Mouse (Mus musculus) monocyte, adult 5-6 weeks (primary cell): Measurements from ENCODE around the gene Ahcy. TPM values are rescaled to one million over a fixed set of nuclear protein-coding genes. Genes with fewer than 3 reads are reported as not detected.
"Not testable (repeated sequence)": the region's sequence is repeated elsewhere in the genome, so short reads cannot be mapped to it uniquely, and the experiment has no call there.

Experiments used
- ATAC-seq: fragments of 153-309, 156-312 bp; replicated peaks from 2 replicates; pipeline ENCODE4 v1.8.0; 2017; ENCODE audit warnings: mild to moderate bottlenecking; ENCODE audit not compliant: low TSS enrichment, insufficient number of reproducible peaks, severe bottlenecking, poor library complexity, low FRiP score
- total RNA-seq: library from RNA; stranded (forward); fragments of 200-1000, 200-491, 200-594 nt; gene quantifications from 3 replicates; pipeline ENCODE4 v1.2.3, GENCODE M21; 2017

Ahcy gene
- total RNA-seq, 1 experiment from 2014 or later: 16.0 TPM

- ATAC-seq: no peak
Measured at GRCm38 (mm10) chr2:155039956-155040355, 34.3 kb downstream of the Ahcy start.

- no peak for ATAC-seq
Measured at GRCm38 (mm10) chr2:155032938-155033710, 41.2 kb downstream of the Ahcy start.

- ATAC-seq: no peak
Measured at GRCm38 (mm10) chr2:155030831-155031230, 43.5 kb downstream of the Ahcy start.

- not testable (repeated sequence) for ATAC-seq
Measured at GRCm38 (mm10) chr2:155020247-155020826, 54.0 kb downstream of the Ahcy start.

- peak; percentile 82 for ATAC-seq
Measured at GRCm38 (mm10) chr2:155019673-155020072, 54.6 kb downstream of the Ahcy start.

DNA sequence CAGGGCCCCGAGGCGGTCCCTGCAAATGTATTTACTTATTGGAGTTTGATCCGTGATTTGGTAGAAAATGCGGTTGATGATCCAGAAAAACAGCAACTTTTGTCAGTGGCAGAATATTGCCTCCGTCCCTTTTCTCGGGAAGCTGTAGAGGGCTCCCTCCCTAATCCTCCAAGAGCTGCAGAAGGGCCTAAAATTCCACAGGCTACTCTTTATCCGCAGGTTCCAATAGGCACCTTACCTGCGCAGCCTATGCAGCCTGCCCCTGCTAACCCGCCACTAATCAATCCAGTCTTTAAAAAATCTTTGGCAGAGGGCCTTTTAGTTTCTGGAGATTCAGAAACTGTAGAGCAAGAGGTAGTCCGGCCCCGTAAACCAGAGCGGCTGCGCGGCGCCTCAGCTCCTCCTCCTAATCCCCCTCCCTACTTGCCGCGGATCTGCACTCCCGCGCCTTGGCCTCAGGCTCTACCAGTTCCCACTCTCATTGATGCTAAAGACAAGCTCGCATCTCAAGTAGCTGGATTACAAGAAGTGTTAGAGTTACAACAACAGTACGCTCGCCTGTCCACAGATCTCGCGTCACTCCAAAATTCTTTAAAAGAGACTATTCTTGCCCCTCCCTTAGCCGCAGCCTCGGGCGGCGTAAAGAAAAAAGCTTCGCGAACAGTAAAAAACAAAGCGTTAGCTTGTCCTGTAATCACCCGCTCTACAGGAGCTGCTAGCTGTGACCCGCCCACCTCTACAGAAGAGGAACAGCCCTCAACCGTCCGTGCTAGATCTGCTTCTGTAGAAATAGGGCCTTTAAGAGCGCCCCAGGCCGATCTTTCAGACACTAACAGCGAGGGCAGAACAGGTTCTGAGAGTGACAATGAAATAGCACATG is 55.3 kb downstream of the Ahcy start:
- ATAC-seq: peak; percentile 91

GRCm38 (mm10) chr2:155018251-155018755 is 56.0 kb downstream of the Ahcy start, which contains the start of gene Gm14226:
Gene Gm14226, plus strand, starts transcription at chr2:155018266.
- ATAC-seq: not testable (repeated sequence)

DNA sequence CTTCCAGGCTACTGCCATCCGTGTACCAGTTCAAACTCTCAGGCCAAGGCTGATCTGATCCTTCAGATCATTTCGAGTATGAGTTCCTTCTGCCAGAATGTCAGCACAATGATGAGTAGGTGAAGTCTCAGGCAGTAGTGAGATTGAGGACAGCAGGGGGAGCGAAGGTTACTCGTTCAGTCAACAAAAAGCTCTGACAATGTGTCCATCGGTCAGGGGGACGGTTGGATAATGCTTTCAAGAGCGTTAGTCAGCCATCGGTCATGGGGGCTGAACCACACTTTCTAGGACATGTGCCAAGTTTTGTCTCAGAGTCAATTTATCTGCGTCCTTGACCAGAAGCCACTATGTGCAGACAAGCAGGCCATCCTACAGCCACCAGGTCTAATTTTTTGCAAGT is 57.5 kb downstream of the Ahcy start:
- ATAC-seq: not testable (repeated sequence)

DNA sequence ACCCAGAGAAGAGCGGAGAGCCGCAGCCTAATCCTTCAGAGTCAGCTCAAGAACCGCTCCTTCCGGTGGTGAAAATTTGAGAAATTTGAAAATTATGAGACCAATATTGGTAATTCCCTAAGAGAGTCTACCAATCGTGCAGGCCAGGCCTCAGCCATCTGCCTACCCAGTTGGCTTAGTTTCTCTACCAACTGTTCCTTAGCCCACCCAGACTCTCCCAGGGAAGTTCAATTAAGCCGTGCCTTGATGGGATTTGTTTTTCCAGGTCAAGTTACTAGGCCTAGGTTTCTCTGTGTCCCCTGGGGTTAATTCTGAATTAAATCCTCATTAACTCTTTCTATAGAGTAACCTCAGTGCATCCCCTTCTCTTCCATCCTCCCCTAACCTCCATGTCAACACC is 61.3 kb downstream of the Ahcy start:
- ATAC-seq: no peak

GRCm38 (mm10) chr2:155011086-155011656 is 63.1 kb downstream of the Ahcy start:
- no peak for ATAC-seq

Other genes with a start within 250 kb of the Ahcy start
- gene Eif2s2, start 181.6 kb downstream of the Ahcy start, total RNA-seq: 125 to 133 TPM (median 129 TPM) in 3 replicates
- not detected in 3 replicates for gene Gm14226, start 56.2 kb downstream of the Ahcy start, total RNA-seq
- gene Itch, start 59.0 kb upstream of the Ahcy start, total RNA-seq: 177 to 184 TPM (median 180 TPM) in 3 replicates
- gene Dynlrb1, start 162.0 kb upstream of the Ahcy start, total RNA-seq: 66.0 to 110 TPM (median 92.2 TPM) in 3 replicates
- 3.6 to 16.5 TPM (median 4.6 TPM) in 3 replicates for gene Map1lc3a, start 201.8 kb upstream of the Ahcy start, total RNA-seq